Mouse (Mus musculus): ENCODE measurements around the gene Hoxd12. TPM values are rescaled to one million over a fixed set of nuclear protein-coding genes. Genes with fewer than 3 reads are reported as not detected.
A peak's percentile ranks its signal among the peaks of the same experiment; 100 is the strongest.

The Hoxd12 gene
- polyA plus RNA-seq, 1 experiment from 2014 or later = 2.1 TPM

DNA sequence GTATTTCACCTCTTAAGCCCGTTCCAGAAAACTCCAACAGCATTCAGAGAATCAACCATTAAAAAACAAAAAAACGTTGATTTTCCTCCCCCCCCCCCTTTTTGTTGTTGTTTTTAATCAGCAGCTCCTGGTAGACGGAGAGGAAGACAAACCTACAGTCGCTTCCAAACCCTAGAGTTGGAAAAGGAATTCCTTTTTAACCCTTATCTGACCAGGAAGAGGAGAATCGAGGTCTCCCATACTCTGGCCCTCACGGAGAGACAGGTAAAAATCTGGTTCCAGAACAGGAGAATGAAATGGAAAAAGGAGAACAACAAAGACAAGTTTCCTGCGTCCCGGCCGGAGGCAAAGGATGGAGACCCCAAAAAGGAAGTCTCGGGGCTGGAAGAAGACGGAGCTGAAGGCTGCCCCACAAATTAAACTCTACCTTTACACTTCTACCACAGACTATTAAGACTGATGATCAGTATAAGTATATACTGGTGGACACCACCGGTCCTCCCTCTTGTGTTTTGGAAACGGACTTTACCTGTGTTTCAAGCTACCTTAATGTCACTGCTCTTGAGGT is 31.7 kb downstream of the Hoxd12 start:
- DNase-seq (ENCODE audit: low spot score) (peak; percentile 22), ATAC-seq (ENCODE audit: insufficient read depth, low FRiP score, low TSS enrichment) (no peak)
- Histone ChIP-seq H3K4me1 (ENCODE audit: control insufficient read depth, insufficient read depth, low read length) (peaks cover 24% of the 10 kb centered on the region), H3K27me3 (ENCODE audit: control insufficient read depth, insufficient read depth, low read length) (peaks cover 20% of the 10 kb centered on the region), H3K4me3 (ENCODE audit: low read depth, low read length) (peak overlapping the region; percentile 83), H3K9me3 (ENCODE audit: control insufficient read depth, low read length) (no peaks in the 10 kb centered on the region), H3K36me3 (ENCODE audit: control insufficient read depth, insufficient read depth, low read length) (no peaks in the 10 kb centered on the region), H3K27ac (ENCODE audit: low read depth, low read length) (peak overlapping the region; percentile 100), H3K9ac (ENCODE audit: low read length) (peak overlapping the region; percentile 99), H3K4me2 (ENCODE audit: low read depth) (peak overlapping the region; percentile 85)
- WGBS = 1% methylated on average over 13 of the region's 13 CpGs

DNA sequence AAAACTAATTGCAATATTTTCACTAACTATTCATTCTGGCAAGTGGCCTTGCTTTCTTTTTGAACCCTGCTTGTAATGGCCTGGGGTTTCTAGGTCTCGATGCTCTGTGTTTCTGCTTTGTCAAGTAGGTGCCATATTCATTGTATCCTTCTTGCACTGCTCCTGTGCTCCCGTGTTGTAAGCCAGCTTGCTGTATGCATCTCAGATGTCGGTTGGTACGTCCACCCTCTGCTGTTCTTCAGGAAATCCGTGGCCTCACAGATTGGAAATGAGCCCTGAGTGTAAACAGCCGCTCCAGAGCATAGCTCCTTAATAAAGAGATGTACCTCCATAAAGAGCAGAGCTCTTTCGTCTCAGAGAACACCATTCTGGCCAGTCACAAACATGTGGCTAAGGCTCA is 32.8 kb downstream of the Hoxd12 start:
- 8% methylated on average over 7 of the region's 7 CpGs for WGBS
- H3K4me1 ChIP-seq (ENCODE audit: control insufficient read depth, insufficient read depth, low read length) = peaks cover 24% of the 10 kb centered on the region
- DNase-seq (ENCODE audit: low spot score) (no peak), ATAC-seq (ENCODE audit: insufficient read depth, low FRiP score, low TSS enrichment) (no peak)
- no peaks in the 10 kb centered on the region for H3K9me3 ChIP-seq (ENCODE audit: control insufficient read depth, low read length)
- H3K4me2 ChIP-seq (ENCODE audit: low read depth) = peak overlapping the region; percentile 85
- peaks cover 20% of the 10 kb centered on the region for H3K27me3 ChIP-seq (ENCODE audit: control insufficient read depth, insufficient read depth, low read length)
- H3K36me3 ChIP-seq (ENCODE audit: control insufficient read depth, insufficient read depth, low read length) = no peaks in the 10 kb centered on the region
- H3K27ac ChIP-seq (ENCODE audit: low read depth, low read length) = peak overlapping the region; percentile 58; the same call in 1 of the 2 replicates
- peak overlapping the region; percentile 83 for H3K4me3 ChIP-seq (ENCODE audit: low read depth, low read length)
- peak overlapping the region; percentile 69 for H3K9ac ChIP-seq (ENCODE audit: low read length)

DNA sequence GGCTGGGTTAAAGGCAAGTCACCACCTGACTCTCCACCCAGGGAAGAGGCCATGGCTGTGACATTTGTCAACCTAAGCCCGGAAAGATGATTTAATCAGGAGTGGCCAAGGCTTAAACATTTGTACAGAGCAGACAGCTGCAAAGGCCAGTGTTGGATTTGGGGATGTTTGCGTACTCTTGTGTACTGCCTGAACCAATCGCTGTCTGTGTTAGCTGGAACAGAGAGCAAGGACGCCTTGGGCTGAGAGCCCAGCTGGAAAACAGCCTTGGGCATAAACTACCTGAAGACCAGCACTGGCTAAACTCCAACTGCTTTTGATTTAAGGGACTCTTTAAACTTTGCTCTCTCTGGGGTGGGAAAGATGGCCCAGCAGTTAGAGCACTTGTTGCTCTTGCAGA is 33.9 kb downstream of the Hoxd12 start:
- WGBS = 15% methylated on average over 4 of the region's 4 CpGs
- ATAC-seq (ENCODE audit: insufficient read depth, low FRiP score, low TSS enrichment) (no peak), DNase-seq (ENCODE audit: low spot score) (peak; percentile 24)
- H3K27ac ChIP-seq (ENCODE audit: low read depth, low read length) = peak overlapping the region; percentile 35
- peaks cover 24% of the 10 kb centered on the region for H3K4me1 ChIP-seq (ENCODE audit: control insufficient read depth, insufficient read depth, low read length)
- peak overlapping the region; percentile 19 for H3K4me3 ChIP-seq (ENCODE audit: low read depth, low read length)
- peak overlapping the region; percentile 85 for H3K4me2 ChIP-seq (ENCODE audit: low read depth)
- H3K36me3 ChIP-seq (ENCODE audit: control insufficient read depth, insufficient read depth, low read length) = no peaks in the 10 kb centered on the region
- no peaks in the 10 kb centered on the region for H3K9me3 ChIP-seq (ENCODE audit: control insufficient read depth, low read length)
- H3K9ac ChIP-seq (ENCODE audit: low read length) = peak overlapping the region; percentile 44
- H3K27me3 ChIP-seq (ENCODE audit: control insufficient read depth, insufficient read depth, low read length) = peaks cover 17% of the 10 kb centered on the region

DNA sequence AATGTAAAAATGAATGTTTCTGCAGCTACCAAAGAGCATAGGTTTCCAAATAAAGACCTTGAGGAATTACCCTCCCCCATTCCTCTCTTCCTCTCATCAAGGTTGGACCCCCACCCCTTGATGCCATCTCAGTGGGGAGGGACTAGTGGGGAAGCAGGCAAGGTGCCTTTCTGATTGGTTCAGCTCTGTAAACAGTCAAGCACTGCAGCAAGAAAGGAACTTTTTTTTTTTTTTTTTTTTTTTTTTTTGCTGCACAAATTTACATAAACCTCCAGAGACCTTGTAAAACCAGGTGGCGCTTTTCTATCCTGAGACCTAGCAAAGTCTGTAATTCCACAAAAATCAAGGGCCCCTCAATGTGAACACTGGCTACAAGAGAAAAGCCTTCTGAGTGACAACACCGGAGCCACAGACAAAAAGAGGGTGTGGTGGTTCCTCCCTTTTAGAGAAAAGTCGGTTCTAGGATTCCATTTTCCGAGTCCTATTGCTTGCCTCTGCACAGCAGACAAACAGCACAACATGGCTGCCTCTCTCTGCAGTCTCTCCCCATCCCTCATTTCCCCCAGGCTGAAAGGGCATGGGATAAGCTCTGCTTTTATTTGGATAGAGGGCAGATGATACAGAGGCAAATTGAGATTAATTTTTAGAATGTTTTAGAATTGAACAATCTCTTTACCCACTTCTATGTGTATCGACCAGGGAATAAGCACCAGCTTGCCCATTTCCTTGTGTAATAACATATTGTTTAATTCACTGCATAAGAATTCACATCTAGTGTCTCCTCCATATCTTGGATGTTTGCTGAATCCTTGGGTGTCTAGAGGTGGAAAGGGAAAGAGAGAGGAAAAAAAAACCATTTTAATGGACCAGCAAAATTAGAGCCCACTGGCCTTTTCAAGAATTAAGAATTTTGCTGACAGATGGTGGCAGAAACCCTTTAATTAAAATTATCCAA is 34.9 kb downstream of the Hoxd12 start:
- peak overlapping the region; percentile 100; the same call in 1 of the 2 replicates for H3K27ac ChIP-seq (ENCODE audit: low read depth, low read length)
- no peaks in the 10 kb centered on the region for H3K9me3 ChIP-seq (ENCODE audit: control insufficient read depth, low read length)
- WGBS = 6% methylated on average over 5 of the region's 5 CpGs
- DNase-seq (ENCODE audit: low spot score) (peak; percentile 21), ATAC-seq (ENCODE audit: insufficient read depth, low FRiP score, low TSS enrichment) (no peak)
- H3K27me3 ChIP-seq (ENCODE audit: control insufficient read depth, insufficient read depth, low read length) = peaks cover 7% of the 10 kb centered on the region; the same call in 1 of the 2 replicates
- no peaks in the 10 kb centered on the region for H3K36me3 ChIP-seq (ENCODE audit: control insufficient read depth, insufficient read depth, low read length)
- H3K4me3 ChIP-seq (ENCODE audit: low read depth, low read length) = no peak overlapping the region; the same call in 1 of the 2 replicates
- peak overlapping the region; percentile 85 for H3K4me2 ChIP-seq (ENCODE audit: low read depth)
- 0 out of 2 replicates have a peak overlapping the region, but pooled peaks have one; percentile 7 for H3K9ac ChIP-seq (ENCODE audit: low read length)
- peaks cover 20% of the 10 kb centered on the region for H3K4me1 ChIP-seq (ENCODE audit: control insufficient read depth, insufficient read depth, low read length)

DNA sequence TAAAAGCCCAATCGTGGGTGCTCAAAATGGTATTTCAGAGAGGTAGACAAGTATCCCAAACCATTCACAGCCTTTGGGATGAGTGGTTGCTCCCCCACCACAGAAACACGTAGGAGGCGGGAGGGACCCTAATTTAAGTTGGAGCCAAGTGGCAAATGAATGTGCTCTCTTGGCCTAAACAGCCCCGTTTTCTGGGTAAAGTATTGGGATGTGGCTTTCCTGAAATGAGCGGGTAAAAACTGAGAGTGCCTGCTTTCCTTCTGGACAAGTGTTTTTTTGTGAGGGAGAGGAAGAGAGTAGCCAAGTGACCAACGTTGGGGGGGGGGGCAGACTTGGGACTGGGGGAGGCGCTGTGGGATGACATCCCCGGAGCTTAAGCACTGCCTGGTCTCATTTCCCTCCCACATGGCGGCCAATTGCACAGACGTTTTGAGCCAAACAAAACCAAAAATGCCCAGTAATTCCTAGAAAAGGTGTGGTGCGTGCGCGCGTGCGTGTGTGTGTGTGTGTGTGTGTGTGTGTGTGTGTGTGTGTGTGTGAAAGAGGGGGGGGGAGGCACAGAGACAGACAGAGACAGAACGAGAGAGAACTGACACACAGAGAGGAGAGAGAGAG is 36.2 kb downstream of the Hoxd12 start:
- ATAC-seq (ENCODE audit: insufficient read depth, low FRiP score, low TSS enrichment) = no peak
- Histone ChIP-seq H3K27ac (ENCODE audit: low read depth, low read length) (peak overlapping the region; percentile 100), H3K4me2 (ENCODE audit: low read depth) (peak overlapping the region; percentile 75), H3K4me3 (ENCODE audit: low read depth, low read length) (peak overlapping the region; percentile 98), H3K36me3 (ENCODE audit: control insufficient read depth, insufficient read depth, low read length) (no peaks in the 10 kb centered on the region), H3K9ac (ENCODE audit: low read length) (peak overlapping the region; percentile 100), H3K27me3 (ENCODE audit: control insufficient read depth, insufficient read depth, low read length) (peaks cover 7% of the 10 kb centered on the region; the same call in 1 of the 2 replicates), H3K4me1 (ENCODE audit: control insufficient read depth, insufficient read depth, low read length) (peaks cover 20% of the 10 kb centered on the region), H3K9me3 (ENCODE audit: control insufficient read depth, low read length) (no peaks in the 10 kb centered on the region)
- WGBS = under 1% methylated on average over 15 of the region's 16 CpGs
- peak; percentile 34 for DNase-seq (ENCODE audit: low spot score)

DNA sequence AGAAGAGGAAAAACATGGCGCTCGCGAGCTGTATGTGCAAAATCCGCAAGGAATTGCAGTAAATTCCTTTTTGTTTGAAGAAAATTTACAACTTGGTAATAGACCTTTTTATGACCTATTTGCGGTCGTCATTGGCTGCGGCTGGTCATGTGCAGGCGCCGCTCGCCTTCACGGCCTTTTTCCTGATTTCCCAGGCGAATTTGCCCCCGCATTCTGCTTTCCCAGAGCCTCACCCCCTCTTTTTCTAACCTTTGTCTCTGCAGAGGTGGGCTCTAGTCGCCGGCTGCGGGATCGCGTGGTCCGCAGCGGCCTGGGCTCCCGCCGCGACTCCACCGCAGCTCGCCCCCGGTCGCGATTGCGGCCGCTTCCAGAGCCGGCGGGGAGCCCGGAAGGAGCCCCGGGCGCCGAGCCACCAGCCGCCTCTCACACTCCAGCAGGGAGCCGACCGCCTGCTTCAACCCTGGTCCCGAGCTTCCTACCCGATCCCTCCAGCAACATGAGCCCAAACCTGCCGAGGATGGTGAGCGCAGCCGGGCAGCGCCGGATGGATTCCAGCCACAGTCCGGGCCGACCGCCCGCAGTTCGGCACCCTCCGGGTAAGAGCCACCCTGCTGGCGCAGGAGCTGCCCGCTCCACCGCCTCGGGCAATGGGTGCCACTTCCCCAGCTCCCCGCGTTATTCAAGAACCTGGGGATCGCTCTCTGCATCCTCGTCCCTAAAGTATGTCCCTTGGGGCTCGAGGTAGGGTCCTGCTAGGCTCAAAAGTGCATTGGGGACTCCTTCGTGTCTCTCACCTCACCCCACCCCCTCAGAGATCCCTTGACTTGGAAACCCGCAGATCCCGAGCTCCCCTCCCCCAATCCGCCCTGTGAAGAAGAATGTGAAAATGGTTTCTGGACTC is 37.2 kb downstream of the Hoxd12 start, which contains the start of the genes Hoxd3 and Hoxd4:
Hoxd3 (plus strand) TSS at position 207 of the 901 bp plus-strand sequence.
Hoxd4 (plus strand) TSS at position 209 of the 901 bp plus-strand sequence.
- Histone ChIP-seq H3K27ac (ENCODE audit: low read depth, low read length) (peak within 1 kb of the TSS; percentile 100), H3K4me2 (ENCODE audit: low read depth) (peak within 1 kb of the TSS; percentile 75), H3K9me3 (ENCODE audit: control insufficient read depth, low read length) (no peaks in the 10 kb centered on the region), H3K4me3 (ENCODE audit: low read depth, low read length) (peak within 1 kb of the TSS; percentile 98), H3K27me3 (ENCODE audit: control insufficient read depth, insufficient read depth, low read length) (peaks cover 7% of the 10 kb centered on the region; the same call in 1 of the 2 replicates), H3K36me3 (ENCODE audit: control insufficient read depth, insufficient read depth, low read length) (no peaks in the 10 kb centered on the region), H3K9ac (ENCODE audit: low read length) (peak within 1 kb of the TSS; percentile 100), H3K4me1 (ENCODE audit: control insufficient read depth, insufficient read depth, low read length) (peaks cover 28% of the 10 kb centered on the region)
- peak; percentile 77 for DNase-seq (ENCODE audit: low spot score)
- ATAC-seq (ENCODE audit: insufficient read depth, low FRiP score, low TSS enrichment) = peak; percentile 68
- WGBS = under 1% methylated on average over 65 of the region's 65 CpGs

DNA sequence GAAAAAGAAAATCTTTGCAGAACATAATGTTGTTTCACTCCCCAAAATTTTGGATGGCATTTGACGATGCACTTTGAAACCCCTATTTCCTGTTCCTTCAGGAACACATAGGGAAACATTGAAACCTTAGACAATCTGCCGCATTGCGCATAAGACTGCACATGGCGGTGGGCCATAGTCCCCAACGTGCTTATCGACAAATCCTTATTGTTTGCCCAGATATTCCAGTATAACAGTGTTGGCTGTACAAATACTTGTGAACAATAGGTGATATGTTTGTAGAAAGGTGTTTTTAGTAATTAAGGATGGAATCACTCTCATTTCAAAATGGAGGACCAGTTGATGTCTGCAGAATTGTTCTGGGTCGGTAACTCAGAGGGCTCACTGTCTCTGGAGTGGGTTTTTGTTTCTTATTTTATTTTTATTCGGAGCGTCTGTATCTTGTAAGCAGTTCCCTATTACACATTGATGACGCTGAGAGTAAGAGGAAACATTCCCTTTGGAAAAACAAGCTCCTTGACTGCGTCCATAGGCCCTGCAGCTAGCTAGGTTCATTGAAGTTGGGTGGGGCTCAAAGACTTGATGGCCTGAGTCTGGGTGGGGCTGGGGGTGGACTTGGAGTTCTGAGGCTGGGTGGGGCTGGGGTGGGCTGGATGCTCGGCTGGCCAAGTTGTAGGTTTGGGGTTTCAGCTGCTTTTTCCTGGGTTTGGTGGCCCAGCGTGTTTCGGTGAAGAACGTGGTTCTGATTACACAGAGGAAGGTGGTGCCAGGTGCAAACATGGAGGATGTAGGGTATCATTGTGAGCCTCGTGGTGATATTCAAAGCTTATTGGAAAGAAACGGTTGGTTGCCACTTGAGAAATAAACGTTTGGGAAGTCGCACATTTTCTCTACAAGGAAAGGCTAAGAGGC is 38.7 kb downstream of the Hoxd12 start:
- no peaks in the 10 kb centered on the region for H3K36me3 ChIP-seq (ENCODE audit: control insufficient read depth, insufficient read depth, low read length)
- no peaks in the 10 kb centered on the region for H3K9me3 ChIP-seq (ENCODE audit: control insufficient read depth, low read length)
- H3K27ac ChIP-seq (ENCODE audit: low read depth, low read length) = peak overlapping the region; percentile 93
- ATAC-seq (ENCODE audit: insufficient read depth, low FRiP score, low TSS enrichment) (no peak), DNase-seq (ENCODE audit: low spot score) (peak; percentile 46)
- peak overlapping the region; percentile 100 for H3K9ac ChIP-seq (ENCODE audit: low read length)
- peaks cover 29% of the 10 kb centered on the region for H3K4me1 ChIP-seq (ENCODE audit: control insufficient read depth, insufficient read depth, low read length)
- peak overlapping the region; percentile 75 for H3K4me2 ChIP-seq (ENCODE audit: low read depth)
- peak overlapping the region; percentile 98 for H3K4me3 ChIP-seq (ENCODE audit: low read depth, low read length)
- WGBS = 3% methylated on average over 19 of the region's 19 CpGs
- peaks cover 4% of the 10 kb centered on the region; the same call in 1 of the 2 replicates for H3K27me3 ChIP-seq (ENCODE audit: control insufficient read depth, insufficient read depth, low read length)

All from neural tube, embryonic 11.5 days (tissue).